Mouse (Mus musculus) thymus, adult 18-20 months (tissue): ENCODE results near the gene Lhx6.

Source experiments
- DNase-seq, 2 experiments: peaks; one replicate each; pipeline ENCODE4 v3.0.0; 2022; ENCODE audit warnings: mixed read lengths in 2 of 2

The Lhx6 gene

GRCm38 (mm10) chr2:36033966-36034365 is 71.2 kb downstream of the Lhx6 start:
- DNase-seq, result no peak

- no peak for DNase-seq
These were observed 72.3 kb downstream of the Lhx6 start for GRCm38 (mm10) chr2:36032884-36033283.
